Mouse (Mus musculus) myocyte (in vitro differentiated cells): Measurements from ENCODE around the gene Gdf11.

Experiments used
- CEBPB ChIP-seq: IDR thresholded peaks from 2 replicates; pipeline ENCODE4 v1.6.1; 2011; ENCODE audit warnings: mild to moderate bottlenecking, moderate library complexity; ENCODE audit not compliant: poor library complexity, insufficient read depth, severe bottlenecking
- MYOD1 ChIP-seq, 3 experiments: IDR thresholded peaks; one replicate each; pipeline ENCODE4 v1.6.1; 2011; ENCODE audit warnings: control low read depth in 2 of 3, low read depth in 2 of 3, mild to moderate bottlenecking in 2 of 3, moderate library complexity in 1 of 3; ENCODE audit not compliant: insufficient read length in 2 of 3, control insufficient read depth in 1 of 3
- MYOG ChIP-seq, 3 experiments: IDR thresholded peaks; one replicate each; pipeline ENCODE4 v1.6.1; 2011; ENCODE audit warnings: control low read depth in 2 of 3, low read depth in 2 of 3, mild to moderate bottlenecking in 2 of 3; ENCODE audit not compliant: insufficient read length in 2 of 3, control insufficient read depth in 1 of 3, insufficient read depth in 1 of 3
- POLR2A ChIP-seq: IDR thresholded peaks from one replicate; pipeline ENCODE4 v1.6.1; 2011; ENCODE audit warnings: low read depth, mild to moderate bottlenecking, control low read depth, moderate library complexity; ENCODE audit not compliant: insufficient read length
- POLR2AphosphoS2 ChIP-seq: IDR thresholded peaks from one replicate; pipeline ENCODE4 v1.6.1; 2011; ENCODE audit warnings: low read depth, control low read depth; ENCODE audit not compliant: insufficient read length
- SRF ChIP-seq: IDR thresholded peaks from one replicate; pipeline ENCODE4 v1.6.1; 2011; ENCODE audit warnings: low read depth; ENCODE audit not compliant: control insufficient read depth, insufficient read length

- no peak for TF ChIP-seq MYOG (IDR thresholded peaks at IDR 0.05; ENCODE audit: control insufficient read depth in 1 of 3, insufficient read depth in 1 of 3, insufficient read length in 2 of 3, low read depth in 2 of 3)
- TF ChIP-seq POLR2A = no peak
- TF ChIP-seq POLR2AphosphoS2 = no peak
- no peak for TF ChIP-seq CEBPB
- no peak for TF ChIP-seq SRF
- no peak for TF ChIP-seq MYOD1 (IDR thresholded peaks at IDR 0.05; ENCODE audit: control insufficient read depth in 1 of 3, insufficient read length in 2 of 3, low read depth in 2 of 3)
These were observed 9.5 kb downstream of the Gdf11 start for GRCm38 (mm10) chr10:128882067-128882466.
